Mouse (Mus musculus): Measurements from ENCODE around the gene Pald1. TPM values are rescaled to one million over a fixed set of nuclear protein-coding genes. Genes with fewer than 3 reads are reported as not detected.

Gene Pald1
- total RNA-seq, 1 experiment: 102 TPM

- no peak overlapping the region for H3K9ac ChIP-seq (ENCODE audit: insufficient read depth, low read depth, low read length, poor library complexity, severe bottlenecking)
- H3K36me3 ChIP-seq (ENCODE audit: control insufficient read depth, insufficient read depth, low read length, poor library complexity, severe bottlenecking): peaks cover 62% of the 10 kb centered on the region
- no peak overlapping the region for H3K4me3 ChIP-seq (ENCODE audit: insufficient read depth in 1 of 2, low read depth in 1 of 2, low read length in 2 of 2, poor library complexity in 1 of 2, severe bottlenecking in 1 of 2)
- TF ChIP-seq HCFC1 (IDR thresholded peaks at IDR 0.05; ENCODE audit: borderline replicate concordance, insufficient read depth, low read length) (no peak), CHD2 (IDR thresholded peaks at IDR 0.05; ENCODE audit: low read depth, low read length) (no peak), ZNF384 (IDR thresholded peaks at IDR 0.05; ENCODE audit: low read depth, low read length) (no peak), ZC3H11A (IDR thresholded peaks at IDR 0.05; ENCODE audit: borderline replicate concordance, low read depth, low read length) (peak; percentile 1; the same call in 1 of the 2 replicates), MAFK (IDR thresholded peaks at IDR 0.05; ENCODE audit: insufficient read depth, low read depth, low read length) (no peak)
- peaks cover 2 to 27% of the 10 kb centered on the region in 2 experiments for H3K4me1 ChIP-seq (ENCODE audit: control insufficient read depth in 2 of 2, insufficient read depth in 2 of 2, low read length in 2 of 2, poor library complexity in 1 of 2)
- no peaks in the 10 kb centered on the region for H3K9me3 ChIP-seq (ENCODE audit: control insufficient read depth, insufficient read depth, low read depth, low read length)
- peak; percentile 35 for DNase-seq (ENCODE audit: low read depth, low spot score)
- in situ Hi-C loops (cut with MboI; ENCODE audit: low sequenced_read_pairs in 2 of 2, unreplicated experiment in 2 of 2): no loop called here
- H3K27ac ChIP-seq (ENCODE audit: insufficient read depth, low read depth, low read length, poor library complexity, severe bottlenecking): no peak overlapping the region
These were observed 41.8 kb downstream of the Pald1 start for GRCm38 (mm10) chr10:61341557-61341956.

- H3K4me1 ChIP-seq (ENCODE audit: control insufficient read depth in 2 of 2, insufficient read depth in 2 of 2, low read length in 2 of 2, poor library complexity in 1 of 2): peaks cover 2 to 28% of the 10 kb centered on the region in 2 experiments; a peak in 3 of 4 replicates
- H3K4me3 ChIP-seq (ENCODE audit: insufficient read depth in 1 of 2, low read depth in 1 of 2, low read length in 2 of 2, poor library complexity in 1 of 2, severe bottlenecking in 1 of 2): no peak overlapping the region
- no peak for DNase-seq (ENCODE audit: low read depth, low spot score)
- in situ Hi-C loops (cut with MboI; ENCODE audit: low sequenced_read_pairs in 2 of 2, unreplicated experiment in 2 of 2): no loop called here
- H3K9me3 ChIP-seq (ENCODE audit: control insufficient read depth, insufficient read depth, low read depth, low read length): no peaks in the 10 kb centered on the region
- H3K9ac ChIP-seq (ENCODE audit: insufficient read depth, low read depth, low read length, poor library complexity, severe bottlenecking): no peak overlapping the region
- H3K36me3 ChIP-seq (ENCODE audit: control insufficient read depth, insufficient read depth, low read length, poor library complexity, severe bottlenecking): peaks cover 58% of the 10 kb centered on the region
- TF ChIP-seq CHD2 (IDR thresholded peaks at IDR 0.05; ENCODE audit: low read depth, low read length) (no peak), ZNF384 (IDR thresholded peaks at IDR 0.05; ENCODE audit: low read depth, low read length) (no peak), ZC3H11A (IDR thresholded peaks at IDR 0.05; ENCODE audit: borderline replicate concordance, low read depth, low read length) (no peak), MAFK (IDR thresholded peaks at IDR 0.05; ENCODE audit: insufficient read depth, low read depth, low read length) (no peak), HCFC1 (IDR thresholded peaks at IDR 0.05; ENCODE audit: borderline replicate concordance, insufficient read depth, low read length) (no peak)
- no peak overlapping the region for H3K27ac ChIP-seq (ENCODE audit: insufficient read depth, low read depth, low read length, poor library complexity, severe bottlenecking)
These were observed 42.3 kb downstream of the Pald1 start for GRCm38 (mm10) chr10:61341045-61341444.

GRCm38 (mm10) chr10:61340247-61340646, 43.1 kb downstream of the Pald1 start:
- in situ Hi-C loops (cut with MboI; ENCODE audit: low sequenced_read_pairs in 2 of 2, unreplicated experiment in 2 of 2): no loop called here
- no peaks in the 10 kb centered on the region for H3K9me3 ChIP-seq (ENCODE audit: control insufficient read depth, insufficient read depth, low read depth, low read length)
- TF ChIP-seq ZNF384 (IDR thresholded peaks at IDR 0.05; ENCODE audit: low read depth, low read length) (no peak), MAFK (IDR thresholded peaks at IDR 0.05; ENCODE audit: insufficient read depth, low read depth, low read length) (no peak), ZC3H11A (IDR thresholded peaks at IDR 0.05; ENCODE audit: borderline replicate concordance, low read depth, low read length) (no peak), CHD2 (IDR thresholded peaks at IDR 0.05; ENCODE audit: low read depth, low read length) (no peak), HCFC1 (IDR thresholded peaks at IDR 0.05; ENCODE audit: borderline replicate concordance, insufficient read depth, low read length) (no peak)
- H3K27ac ChIP-seq (ENCODE audit: insufficient read depth, low read depth, low read length, poor library complexity, severe bottlenecking): no peak overlapping the region
- H3K36me3 ChIP-seq (ENCODE audit: control insufficient read depth, insufficient read depth, low read length, poor library complexity, severe bottlenecking): peaks cover 53% of the 10 kb centered on the region
- no peak overlapping the region for H3K4me3 ChIP-seq (ENCODE audit: insufficient read depth in 1 of 2, low read depth in 1 of 2, low read length in 2 of 2, poor library complexity in 1 of 2, severe bottlenecking in 1 of 2)
- peaks cover 2 to 25% of the 10 kb centered on the region in 2 experiments; a peak in 3 of 4 replicates for H3K4me1 ChIP-seq (ENCODE audit: control insufficient read depth in 2 of 2, insufficient read depth in 2 of 2, low read length in 2 of 2, poor library complexity in 1 of 2)
- DNase-seq (ENCODE audit: low read depth, low spot score): no peak
- H3K9ac ChIP-seq (ENCODE audit: insufficient read depth, low read depth, low read length, poor library complexity, severe bottlenecking): no peak overlapping the region

- peaks cover 2 to 24% of the 10 kb centered on the region in 2 experiments; a peak in 3 of 4 replicates for H3K4me1 ChIP-seq (ENCODE audit: control insufficient read depth in 2 of 2, insufficient read depth in 2 of 2, low read length in 2 of 2, poor library complexity in 1 of 2)
- TF ChIP-seq ZC3H11A (IDR thresholded peaks at IDR 0.05; ENCODE audit: borderline replicate concordance, low read depth, low read length) (no peak), HCFC1 (IDR thresholded peaks at IDR 0.05; ENCODE audit: borderline replicate concordance, insufficient read depth, low read length) (no peak)
- H3K36me3 ChIP-seq (ENCODE audit: control insufficient read depth, insufficient read depth, low read length, poor library complexity, severe bottlenecking): peaks cover 56% of the 10 kb centered on the region
- no peak overlapping the region for H3K27ac ChIP-seq (ENCODE audit: insufficient read depth, low read depth, low read length, poor library complexity, severe bottlenecking)
- in situ Hi-C loops (cut with MboI; ENCODE audit: low sequenced_read_pairs in 2 of 2, unreplicated experiment in 2 of 2): loop anchor here in 1 of 2 experiments (10.0 kb wide), 1 partner anchor 144 kb away; no protein-coding TSS in a partner anchor
- peak; percentile 49 for DNase-seq (ENCODE audit: low read depth, low spot score)
- no peak overlapping the region for H3K4me3 ChIP-seq (ENCODE audit: insufficient read depth in 1 of 2, low read depth in 1 of 2, low read length in 2 of 2, poor library complexity in 1 of 2, severe bottlenecking in 1 of 2)
- H3K9me3 ChIP-seq (ENCODE audit: control insufficient read depth, insufficient read depth, low read depth, low read length): no peaks in the 10 kb centered on the region
- H3K9ac ChIP-seq (ENCODE audit: insufficient read depth, low read depth, low read length, poor library complexity, severe bottlenecking): no peak overlapping the region
These were observed 44.1 kb downstream of the Pald1 start for GRCm38 (mm10) chr10:61339216-61339615.

- peaks cover 0 to 13% of the 10 kb centered on the region in 2 experiments; a peak in 1 of 4 replicates for H3K4me1 ChIP-seq (ENCODE audit: control insufficient read depth in 2 of 2, insufficient read depth in 2 of 2, low read length in 2 of 2, poor library complexity in 1 of 2)
- H3K9me3 ChIP-seq (ENCODE audit: control insufficient read depth, insufficient read depth, low read depth, low read length): no peaks in the 10 kb centered on the region
- H3K27ac ChIP-seq (ENCODE audit: insufficient read depth, low read depth, low read length, poor library complexity, severe bottlenecking): no peak overlapping the region
- no peak for DNase-seq (ENCODE audit: low read depth, low spot score)
- peaks cover 55% of the 10 kb centered on the region for H3K36me3 ChIP-seq (ENCODE audit: control insufficient read depth, insufficient read depth, low read length, poor library complexity, severe bottlenecking)
- no peak overlapping the region for H3K4me3 ChIP-seq (ENCODE audit: insufficient read depth in 1 of 2, low read depth in 1 of 2, low read length in 2 of 2, poor library complexity in 1 of 2, severe bottlenecking in 1 of 2)
- H3K9ac ChIP-seq (ENCODE audit: insufficient read depth, low read depth, low read length, poor library complexity, severe bottlenecking): no peak overlapping the region
- TF ChIP-seq ZNF384 (IDR thresholded peaks at IDR 0.05; ENCODE audit: low read depth, low read length): no peak
- TF ChIP-seq HCFC1 (IDR thresholded peaks at IDR 0.05; ENCODE audit: borderline replicate concordance, insufficient read depth, low read length): no peak
- TF ChIP-seq ZC3H11A (IDR thresholded peaks at IDR 0.05; ENCODE audit: borderline replicate concordance, low read depth, low read length): no peak
- no peak for TF ChIP-seq CHD2 (IDR thresholded peaks at IDR 0.05; ENCODE audit: low read depth, low read length)
- no peak for TF ChIP-seq MAFK (IDR thresholded peaks at IDR 0.05; ENCODE audit: insufficient read depth, low read depth, low read length)
- in situ Hi-C loops (cut with MboI; ENCODE audit: low sequenced_read_pairs in 2 of 2, unreplicated experiment in 2 of 2): loop anchor here in 1 of 2 experiments (10.0 kb wide), 1 partner anchor 143 kb away; no protein-coding TSS in a partner anchor
These were observed 45.7 kb downstream of the Pald1 start for GRCm38 (mm10) chr10:61337665-61338064.

Measured in ES-E14 (cell line).